Mouse (Mus musculus): ENCODE data around the gene Pde4b. TPM values are rescaled to one million over a fixed set of nuclear protein-coding genes. Genes with fewer than 3 reads are reported as not detected.
"Not testable (repeated sequence)": the region's sequence is repeated elsewhere in the genome, so short reads cannot be mapped to it uniquely, and the experiment has no call there.

Gene Pde4b
- 10.2 and 14.5 TPM in 2 replicates for total RNA-seq (2021)
- long read RNA-seq, experiment 1, transcript Pde4b-203 (10 exons, 2,756 nt) = major isoform, 12 of 12 reads
- long read RNA-seq, experiment 1, partial matches to known transcripts = 0 of 12 reads
- long read RNA-seq, experiment 1, other reads (novel, unspliced or antisense) = 0 of 12 reads
- long read RNA-seq, experiment 2, partial matches to known transcripts = 2 of 7 reads
- long read RNA-seq, experiment 2, other reads (novel, unspliced or antisense) = 1 of 7 reads

DNA sequence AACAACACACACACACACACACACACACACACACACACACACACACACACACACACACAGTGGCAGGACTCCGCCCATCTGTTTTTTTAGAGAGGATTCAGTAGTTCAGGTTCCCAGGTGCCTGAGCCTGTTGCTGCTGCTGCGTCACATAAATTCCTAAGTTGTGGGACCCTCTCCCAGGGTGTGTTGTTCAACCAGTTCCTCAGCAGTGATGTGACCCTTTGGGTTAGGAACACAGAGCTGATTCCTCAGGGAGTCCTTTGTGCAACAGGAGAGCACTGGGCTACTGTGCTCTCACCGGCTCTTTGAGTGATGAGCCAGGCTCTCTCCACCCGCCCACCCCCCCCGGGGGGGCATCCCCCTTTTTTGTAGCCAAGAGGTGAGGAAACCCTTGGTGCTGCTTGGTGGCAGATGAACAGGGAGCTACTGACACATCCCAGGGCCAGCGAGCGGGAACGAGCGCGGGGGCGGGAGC, at the start of gene Pde4b:
Gene Pde4b, plus strand, starts transcription at position 453 of the 475 bp plus-strand sequence.
- DNase-seq = no peak

- DNase-seq = peak; percentile 9
These were observed 47.2 kb upstream of the Pde4b start for GRCm38 (mm10) chr4:102040190-102040589.

- DNase-seq = peak; percentile 12
These were observed 41.9 kb upstream of the Pde4b start for GRCm38 (mm10) chr4:102045183-102046140.

- DNase-seq = not testable (repeated sequence)
These were observed 38.0 kb upstream of the Pde4b start for GRCm38 (mm10) chr4:102049368-102049767.

DNA sequence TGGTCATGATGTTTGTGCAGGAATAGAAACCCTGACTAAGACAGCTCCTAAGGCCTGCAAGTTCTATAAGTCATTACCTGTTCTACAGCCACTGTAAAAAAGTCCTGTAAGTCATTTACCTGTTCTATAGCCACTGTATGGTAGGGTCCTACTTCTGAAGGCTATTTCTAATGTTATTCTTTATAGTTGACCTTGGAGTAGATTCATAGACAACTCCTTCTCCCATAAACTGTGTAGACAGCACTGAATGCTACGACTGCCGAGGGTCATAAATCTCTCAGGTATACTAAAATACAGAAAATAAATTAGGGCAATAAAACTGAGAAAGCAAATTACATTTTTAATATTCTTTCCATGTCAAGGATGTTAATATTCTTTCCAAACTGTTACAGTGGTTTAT, 26.0 kb upstream of the Pde4b start:
- no peak for DNase-seq

DNA sequence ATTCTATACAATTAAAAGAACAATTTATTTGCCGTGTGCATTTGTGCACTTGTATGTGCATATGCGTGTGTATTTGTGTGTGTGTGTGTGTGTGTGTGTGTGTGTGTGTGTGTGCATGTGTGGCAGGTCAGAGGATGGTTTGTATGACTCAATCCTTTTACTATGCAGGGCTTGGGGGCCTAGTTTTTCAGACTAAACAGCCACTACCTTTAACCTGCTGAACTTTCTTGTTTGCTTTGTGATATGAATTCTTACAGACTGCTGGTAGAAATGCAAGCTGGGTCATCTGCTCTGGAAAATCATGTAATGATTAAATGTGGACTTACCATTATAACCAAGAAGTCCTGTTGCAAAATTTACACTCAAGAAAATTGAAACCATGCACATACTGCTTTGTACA, 18.0 kb upstream of the Pde4b start:
- no peak for DNase-seq

DNA sequence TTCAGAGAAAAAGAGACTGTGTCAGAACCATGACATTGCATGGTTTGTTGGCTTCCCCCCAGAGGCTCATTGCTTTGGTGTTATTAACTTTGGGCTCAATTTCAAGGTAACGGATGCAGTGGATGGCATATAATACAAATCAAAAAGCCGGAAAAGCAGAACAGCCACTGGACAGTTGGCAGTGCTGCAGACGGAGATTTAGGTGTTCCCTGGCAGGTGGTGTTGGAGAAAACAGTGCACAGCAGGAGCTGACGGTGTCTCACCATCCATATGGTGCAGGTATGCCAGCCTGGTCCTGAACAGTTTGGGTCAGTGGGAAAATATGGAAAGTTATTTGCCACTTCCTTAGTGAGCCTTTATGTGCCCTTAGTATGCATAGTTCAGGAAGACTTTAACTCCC, 1.0 kb upstream of the Pde4b start:
- DNase-seq = no peak

DNA sequence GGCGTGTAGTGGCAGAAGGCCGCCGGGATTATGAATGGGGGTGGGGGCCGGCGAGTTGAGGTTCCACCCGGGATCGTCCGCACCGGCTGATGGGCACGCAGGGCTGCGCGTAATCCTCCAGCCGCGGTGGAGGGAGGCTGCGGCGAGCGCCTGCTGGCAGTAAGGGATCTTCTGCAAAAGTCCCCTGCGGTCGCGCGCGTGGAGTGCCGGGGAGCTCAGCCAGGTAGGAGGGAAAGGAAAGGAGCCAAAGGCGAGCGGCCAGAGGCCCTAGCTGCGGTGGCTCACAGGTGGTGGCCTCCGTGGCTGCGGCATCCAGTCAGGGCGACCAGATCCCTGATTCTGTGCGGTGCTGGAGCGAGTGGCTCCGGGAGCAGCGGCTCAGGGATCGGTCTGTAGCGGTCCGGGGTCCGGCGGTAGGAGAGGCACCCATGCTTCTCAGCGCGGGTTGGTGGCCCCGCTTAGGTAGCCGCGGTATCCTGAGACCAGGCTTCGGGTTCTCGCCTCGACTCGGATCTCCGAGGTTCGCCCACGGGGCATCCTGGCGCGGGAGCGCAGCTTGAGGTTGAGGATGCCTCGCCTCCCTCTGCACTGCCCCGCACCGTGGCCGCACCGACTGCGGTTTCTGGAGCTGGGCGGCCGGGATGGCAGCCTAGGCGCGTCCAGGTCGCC, 357 bp downstream of the Pde4b start:
- peak; percentile 27 for DNase-seq

DNA sequence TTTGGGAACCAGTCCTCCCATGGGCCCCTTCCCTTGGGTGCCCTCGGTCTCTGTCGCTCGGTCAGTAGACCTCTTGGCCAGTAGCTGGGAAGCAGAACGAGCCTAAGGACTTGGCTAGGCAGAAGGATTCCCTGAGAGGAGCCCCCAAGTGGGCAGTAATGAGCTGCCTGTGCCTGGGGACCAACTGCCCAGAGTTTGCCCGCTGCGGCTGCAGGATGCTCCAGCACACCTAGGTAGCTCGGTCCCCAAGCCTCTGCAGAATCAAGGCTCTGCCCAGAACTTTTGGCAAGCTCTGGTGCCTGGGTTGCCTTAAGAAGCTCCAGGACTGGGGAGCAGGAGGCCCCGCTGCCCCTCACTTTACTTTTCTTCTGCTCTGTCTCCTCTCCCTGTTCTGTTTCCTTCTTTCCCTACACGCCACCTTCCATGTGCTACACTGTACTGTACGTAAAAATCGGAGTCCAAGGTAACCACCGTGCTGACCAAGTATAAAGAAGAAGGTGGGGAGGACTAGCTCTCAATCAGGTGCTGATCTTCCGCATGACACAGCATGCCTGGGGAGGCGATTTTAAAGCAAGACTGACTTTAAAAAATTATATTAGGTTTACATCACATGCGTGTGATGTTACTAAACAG, 1.0 kb downstream of the Pde4b start:
- no peak for DNase-seq

DNA sequence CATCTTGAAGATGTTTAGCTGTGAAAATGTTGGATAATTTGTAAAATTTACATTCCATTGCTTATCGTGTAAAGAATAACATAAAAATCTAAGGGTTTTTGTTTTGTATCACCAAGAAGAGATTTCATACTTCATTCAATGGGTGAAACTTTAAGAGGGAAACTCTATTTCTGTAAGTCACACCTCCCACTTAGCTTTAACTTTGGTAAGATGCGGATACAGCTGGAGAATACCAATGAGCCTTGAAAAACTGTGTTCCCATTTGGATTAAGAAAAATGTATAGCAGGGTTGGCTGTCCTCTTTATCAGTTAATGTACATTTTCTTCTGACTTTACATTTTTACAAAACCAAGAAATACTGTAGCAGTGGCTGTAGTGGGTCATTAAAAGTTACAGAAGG, 8.5 kb downstream of the Pde4b start:
- no peak for DNase-seq

GRCm38 (mm10) chr4:102102241-102102640, 14.9 kb downstream of the Pde4b start:
- DNase-seq = no peak

GRCm38 (mm10) chr4:102104534-102105014, 17.2 kb downstream of the Pde4b start:
- DNase-seq = peak; percentile 8

DNA sequence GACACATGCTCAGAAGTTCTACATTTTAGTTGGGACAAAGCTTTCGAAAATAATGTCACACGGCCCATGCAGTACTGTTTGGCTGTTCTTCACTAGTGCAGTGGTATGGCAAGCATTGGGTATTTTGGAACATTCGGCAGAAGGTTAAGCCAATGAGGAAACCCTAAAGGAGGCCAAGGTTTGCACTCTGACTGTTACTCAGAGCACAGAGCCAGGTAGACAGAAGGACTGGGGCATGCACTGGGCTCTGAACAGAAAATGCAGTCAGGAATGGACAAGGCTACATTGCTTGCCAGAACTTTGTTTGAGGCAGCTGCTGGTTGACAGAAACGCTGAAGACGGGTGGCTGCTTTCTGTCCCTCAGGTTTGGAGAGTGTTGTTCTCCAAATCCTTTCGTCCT, 19.4 kb downstream of the Pde4b start:
- DNase-seq = no peak

GRCm38 (mm10) chr4:102119454-102119853, 32.1 kb downstream of the Pde4b start:
- no peak for DNase-seq

- DNase-seq = no peak
These were observed 49.1 kb downstream of the Pde4b start for GRCm38 (mm10) chr4:102136366-102136849.

DNA sequence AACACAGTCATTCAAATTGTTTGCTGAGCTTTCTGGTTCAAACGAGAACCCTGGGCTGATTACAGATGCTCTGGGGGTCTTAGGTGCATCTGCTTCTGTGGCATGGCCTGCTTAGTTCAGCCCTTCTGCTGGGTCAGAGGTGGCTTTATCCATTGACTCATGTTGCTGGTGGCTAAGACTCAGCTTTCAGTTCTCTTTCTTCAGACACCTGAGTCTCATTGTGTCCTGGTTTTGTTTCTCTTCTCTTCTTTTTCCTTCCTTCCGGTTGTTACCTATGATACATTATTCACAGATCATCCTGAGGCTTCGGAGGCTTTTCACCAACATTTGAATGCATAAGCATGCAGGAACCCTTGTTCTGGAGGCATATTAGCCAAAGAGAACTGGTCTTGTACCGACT, 51.0 kb downstream of the Pde4b start:
- DNase-seq = no peak

DNA sequence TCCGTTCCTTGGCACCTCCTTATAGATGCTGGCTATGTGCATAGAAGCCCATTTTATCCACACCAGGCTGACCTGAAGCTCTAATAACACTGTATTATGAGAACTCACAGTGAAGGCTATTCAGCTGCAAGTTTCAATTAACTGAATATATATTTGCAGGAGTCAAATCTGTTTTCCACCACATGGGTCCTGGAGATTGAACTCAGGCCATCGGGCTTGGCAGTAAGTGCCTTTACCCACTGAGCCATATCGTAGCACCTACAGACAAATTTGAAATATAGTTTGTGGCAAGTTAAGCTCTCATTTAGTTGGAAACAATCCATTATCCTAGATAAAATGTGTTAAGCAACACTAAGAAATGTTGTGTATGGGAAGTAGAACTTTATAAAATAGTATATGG, 53.9 kb downstream of the Pde4b start:
- no peak for DNase-seq

DNA sequence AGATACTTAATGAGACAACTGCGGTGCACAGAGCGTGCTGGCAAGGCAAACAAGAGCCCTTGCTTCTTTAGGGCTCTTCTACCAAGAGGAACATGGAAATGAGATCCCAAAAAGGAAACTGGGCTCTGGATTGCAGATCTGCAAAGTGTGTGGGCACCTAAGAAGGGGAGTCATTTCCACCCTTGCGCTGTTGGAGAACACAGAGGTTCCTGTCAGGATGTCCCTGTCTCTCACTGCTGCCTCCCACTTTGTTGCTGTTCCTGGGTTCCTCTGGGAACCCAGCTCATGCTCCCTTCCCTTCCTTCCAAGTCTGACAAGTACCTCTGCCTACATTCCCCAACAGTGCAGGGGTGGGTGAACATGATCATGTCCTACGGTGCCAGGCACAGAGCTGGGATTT, 61.4 kb downstream of the Pde4b start:
- no peak for DNase-seq

- DNase-seq = no peak
These were observed 71.8 kb downstream of the Pde4b start for GRCm38 (mm10) chr4:102159178-102159577.

DNA sequence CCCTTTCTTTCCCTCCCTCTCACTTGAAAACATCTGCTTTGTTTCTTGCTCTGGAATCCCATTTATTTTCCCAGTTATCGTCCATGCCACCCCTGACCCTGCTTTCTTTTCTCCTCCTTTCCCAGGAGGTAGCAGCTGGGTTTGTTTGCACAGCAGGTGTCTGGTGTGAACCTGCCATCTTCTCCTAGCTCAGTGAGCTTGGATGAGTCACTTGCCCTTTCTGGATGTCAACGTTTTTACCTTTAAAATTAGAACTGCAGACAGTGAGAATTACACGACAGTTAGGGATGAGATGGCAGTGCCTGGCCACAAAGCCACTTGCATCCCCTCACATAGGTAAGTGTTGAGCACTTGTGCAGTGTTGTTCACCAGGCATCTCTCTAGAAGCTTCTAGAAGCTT, 84.3 kb downstream of the Pde4b start:
- DNase-seq = no peak

DNA sequence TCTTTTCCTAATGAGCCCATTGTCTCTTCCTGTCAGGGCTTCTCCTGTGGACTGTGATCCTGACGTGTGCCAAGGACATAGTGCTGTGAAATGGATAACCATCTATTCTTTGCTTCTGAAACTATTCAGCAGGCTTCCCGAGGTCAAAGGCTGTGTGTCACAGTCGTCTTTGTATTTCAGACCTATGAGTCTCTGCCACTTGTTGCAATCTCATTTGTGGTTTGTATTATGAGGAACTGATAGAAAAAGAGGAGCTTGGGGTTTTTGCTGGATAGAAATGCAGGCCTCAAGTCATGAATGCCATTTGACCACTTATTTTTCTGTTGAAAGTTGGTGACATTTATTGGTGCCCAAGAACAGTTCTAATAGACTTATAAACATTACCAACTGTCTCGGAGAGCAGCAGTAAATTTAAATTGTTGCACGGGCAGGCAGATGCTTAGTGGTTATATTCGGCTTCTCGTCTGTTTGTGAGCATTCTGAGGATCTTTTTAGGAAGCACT, 85.4 kb downstream of the Pde4b start:
- peak; percentile 12 for DNase-seq

DNA sequence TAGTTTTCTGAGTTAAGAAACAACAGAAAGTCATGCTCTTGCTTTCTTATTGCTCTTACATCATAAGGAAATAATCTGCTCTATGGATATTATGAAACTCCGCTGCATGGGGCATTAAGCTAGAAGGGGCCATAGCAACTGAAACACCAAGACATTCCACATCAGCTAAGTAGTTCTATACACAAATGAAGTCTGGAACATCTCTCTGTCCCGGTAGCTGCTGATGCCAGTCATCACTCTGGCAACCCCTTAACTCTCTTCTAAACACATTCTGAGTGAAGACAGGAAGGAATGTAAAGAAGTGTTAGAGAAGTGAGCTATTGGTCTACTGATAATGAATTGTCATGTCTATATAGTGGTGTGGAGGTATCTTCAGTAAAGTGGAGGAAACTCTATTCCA, 88.6 kb downstream of the Pde4b start:
- no peak for DNase-seq
